Mouse (Mus musculus) lung, postnatal 0 days (tissue): ENCODE data around the gene Taf3. TPM values are rescaled to one million over a fixed set of nuclear protein-coding genes. Genes with fewer than 3 reads are reported as not detected.
A peak's percentile ranks its signal among the peaks of the same experiment; 100 is the strongest.

Experiments used
- ATAC-seq: fragments of 200-750 bp; cut with Nextera tagmentation; 2 replicates; pipeline ENCODE4 v1.8.0; 2017; ENCODE audit warnings: moderate library complexity
- DNase-seq: peaks from one replicate; pipeline ENCODE4 v3.0.0-alpha.2; 2016; ENCODE audit warnings: low spot score
- H3K27ac ChIP-seq: fragments of 300-500 bp; sonication (generic); 2 replicates; pipeline ENCODE4 v1.5.1; 2014; ENCODE audit warnings: antibody characterized with exemption, mild to moderate bottlenecking, low read length, mixed read lengths
- H3K27me3 ChIP-seq: fragments of 300-500 bp; sonication (generic); replicated peaks from 2 replicates; pipeline ENCODE4 v1.6.1; 2014; ENCODE audit warnings: low read length, mixed read lengths; ENCODE audit not compliant: insufficient read depth
- H3K36me3 ChIP-seq: fragments of 300-500 bp; sonication (generic); 2 replicates; pipeline ENCODE4 v1.6.1; 2014; ENCODE audit warnings: low read length, mixed read lengths; ENCODE audit not compliant: insufficient read depth
- H3K4me1 ChIP-seq: fragments of 300-500 bp; sonication (generic); 2 replicates; pipeline ENCODE4 v1.6.1; 2014; ENCODE audit warnings: antibody characterized with exemption, low read depth, low read length, mixed read lengths; ENCODE audit not compliant: insufficient read depth
- H3K4me2 ChIP-seq: fragments of 300-500 bp; sonication (generic); replicated peaks from 2 replicates; pipeline ENCODE4 v1.6.1; 2014; ENCODE audit warnings: low read depth, mild to moderate bottlenecking, low read length, moderate library complexity, mixed read lengths
- H3K4me3 ChIP-seq: fragments of 300-500 bp; sonication (generic); 2 replicates; pipeline ENCODE4 v1.5.1; 2014; ENCODE audit warnings: low read depth, low read length
- H3K9ac ChIP-seq: fragments of 300-500 bp; sonication (generic); replicated peaks from 2 replicates; pipeline ENCODE4 v1.6.1; 2014; ENCODE audit warnings: low read depth, mild to moderate bottlenecking
- H3K9me3 ChIP-seq: fragments of 300-500 bp; sonication (generic); 2 replicates; pipeline ENCODE4 v1.6.1; 2016; ENCODE audit warnings: low read length, mixed read lengths
- CTCF ChIP-seq: IDR thresholded peaks from 2 replicates; pipeline ENCODE4 v1.5.1; 2016; ENCODE audit warnings: antibody characterized with exemption, mild to moderate bottlenecking
- EP300 ChIP-seq: IDR thresholded peaks from 2 replicates; pipeline ENCODE4 v1.6.1; 2016; ENCODE audit warnings: antibody characterized with exemption, mild to moderate bottlenecking, control low read depth
- WGBS: fragments of 180-500 bp; shearing (Covaris S2); extraction: QIAGEN DNeasy Blood & Tissue Kit; methylation state at CpG from one replicate; pipeline ENCODE4 v1.1.7; 2014; 5-methylcytosine and 5-hydroxymethylcytosine counted together
- polyA plus RNA-seq: library from polyadenylated mRNA; unstranded; fragments of >200 nt; fragmentation: Nextera tagmentation; extraction: Ambion mirVana; gene quantifications from 2 replicates; pipeline ENCODE4 v1.2.1, GENCODE M21; 2015

The Taf3 gene
- polyA plus RNA-seq, 1 experiment from 2014 or later, result 7.5 TPM

GRCm38 (mm10) chr2:9926905-9927283, 121.5 kb downstream of the Taf3 start:
- Histone ChIP-seq H3K9ac (no peak overlapping the region), H3K4me1 (no peaks in the 10 kb centered on the region), H3K4me3 (no peak overlapping the region), H3K27ac (no peak overlapping the region), H3K9me3 (no peaks in the 10 kb centered on the region), H3K4me2 (no peak overlapping the region), H3K27me3 (no peaks in the 10 kb centered on the region), H3K36me3 (no peaks in the 10 kb centered on the region)
- WGBS, result 65% methylated on average over 4 of the region's 4 CpGs
- TF ChIP-seq EP300 (no peak), CTCF (no peak)
- ATAC-seq (no peak), DNase-seq (no peak)

GRCm38 (mm10) chr2:9926194-9926904, 122.0 kb downstream of the Taf3 start:
- TF ChIP-seq EP300, result no peak
- TF ChIP-seq CTCF, result no peak
- WGBS, result 34% methylated on average over 7 of the region's 7 CpGs
- Histone ChIP-seq H3K4me3 (no peak overlapping the region), H3K9ac (no peak overlapping the region), H3K27ac (no peak overlapping the region), H3K4me2 (no peak overlapping the region), H3K9me3 (no peaks in the 10 kb centered on the region), H3K4me1 (no peaks in the 10 kb centered on the region), H3K27me3 (no peaks in the 10 kb centered on the region), H3K36me3 (no peaks in the 10 kb centered on the region)
- DNase-seq (peak; percentile 21), ATAC-seq (peak; percentile 23; the same call in 1 of the 2 replicates)

- H3K27ac ChIP-seq, result no peak overlapping the region
- ATAC-seq, result peak; percentile 65
- no peak for TF ChIP-seq CTCF
- TF ChIP-seq EP300, result no peak
- no peak overlapping the region for H3K4me2 ChIP-seq
- no peaks in the 10 kb centered on the region for H3K4me1 ChIP-seq
- H3K27me3 ChIP-seq, result no peaks in the 10 kb centered on the region
- DNase-seq, result peak; percentile 40
- H3K4me3 ChIP-seq, result no peak overlapping the region
- no peaks in the 10 kb centered on the region for H3K9me3 ChIP-seq
- 61% methylated on average over 17 of the region's 17 CpGs for WGBS
- H3K9ac ChIP-seq, result no peak overlapping the region
- H3K36me3 ChIP-seq, result no peaks in the 10 kb centered on the region
These were observed 129.5 kb downstream of the Taf3 start for GRCm38 (mm10) chr2:9918691-9919471.

GRCm38 (mm10) chr2:9917602-9918001, 130.8 kb downstream of the Taf3 start:
- H3K27ac ChIP-seq, result no peak overlapping the region
- no peaks in the 10 kb centered on the region for H3K36me3 ChIP-seq
- H3K9ac ChIP-seq, result no peak overlapping the region
- TF ChIP-seq CTCF, result no peak
- TF ChIP-seq EP300, result no peak
- no peaks in the 10 kb centered on the region for H3K27me3 ChIP-seq
- no peak for ATAC-seq
- H3K9me3 ChIP-seq, result no peaks in the 10 kb centered on the region
- 89% methylated on average over 9 of the region's 9 CpGs for WGBS
- DNase-seq, result no peak
- no peak overlapping the region for H3K4me2 ChIP-seq
- no peak overlapping the region for H3K4me3 ChIP-seq
- H3K4me1 ChIP-seq, result no peaks in the 10 kb centered on the region

- WGBS, result 3% methylated on average over 11 of the region's 11 CpGs
- ATAC-seq, result no peak
- no peak overlapping the region for H3K9ac ChIP-seq
These were observed 142.4 kb downstream of the Taf3 start for GRCm38 (mm10) chr2:9905995-9906394.

GRCm38 (mm10) chr2:9903854-9904560, 144.4 kb downstream of the Taf3 start:
- 45% methylated on average over 14 of the region's 14 CpGs for WGBS
- Histone ChIP-seq H3K4me2 (no peak overlapping the region), H3K4me1 (no peaks in the 10 kb centered on the region), H3K36me3 (no peaks in the 10 kb centered on the region), H3K9ac (no peak overlapping the region), H3K27me3 (no peaks in the 10 kb centered on the region), H3K27ac (no peak overlapping the region), H3K9me3 (no peaks in the 10 kb centered on the region), H3K4me3 (no peak overlapping the region)
- ATAC-seq, result no peak
- TF ChIP-seq CTCF (no peak), EP300 (no peak)
- DNase-seq, result no peak

More at GRCm38 (mm10) chr2:9905995-9906394, 142.4 kb downstream of the Taf3 start:
- no peaks in the 10 kb centered on the region for H3K9me3 ChIP-seq
- no peak overlapping the region for H3K4me3 ChIP-seq
- DNase-seq, result no peak
- H3K27me3 ChIP-seq, result no peaks in the 10 kb centered on the region
- peak overlapping the region; percentile 32; the same call in 1 of the 2 replicates for H3K4me2 ChIP-seq
- H3K4me1 ChIP-seq, result no peaks in the 10 kb centered on the region
- no peak for TF ChIP-seq CTCF
- no peak for TF ChIP-seq EP300
- no peaks in the 10 kb centered on the region for H3K36me3 ChIP-seq
- H3K27ac ChIP-seq, result no peak overlapping the region
